Mouse (Mus musculus) heart, embryonic 16.5 days (tissue): ENCODE measurements around the gene Rmnd5a. TPM values are rescaled to one million over a fixed set of nuclear protein-coding genes. Genes with fewer than 3 reads are reported as not detected.
A peak's percentile ranks its signal among the peaks of the same experiment; 100 is the strongest.

Source experiments
- ATAC-seq: fragments of 200-750 bp; cut with Nextera tagmentation; replicated peaks from 2 replicates; pipeline ENCODE4 v1.8.0; 2017; ENCODE audit warnings: moderate number of reproducible peaks; ENCODE audit not compliant: insufficient read depth, low FRiP score; ENCODE audit errors: extremely low read depth
- H3K27ac ChIP-seq: fragments of 300-500 bp; sonication (generic); 2 replicates; pipeline ENCODE4 v1.5.1; 2014; ENCODE audit warnings: mild to moderate bottlenecking, low read length, control low read depth, moderate library complexity
- H3K27me3 ChIP-seq: fragments of 300-500 bp; sonication (generic); 2 replicates; pipeline ENCODE4 v1.6.1; 2014; ENCODE audit warnings: low read length, mixed read lengths; ENCODE audit not compliant: control insufficient read depth, insufficient read depth
- H3K36me3 ChIP-seq: fragments of 300-500 bp; sonication (generic); 2 replicates; pipeline ENCODE4 v1.6.1; 2014; ENCODE audit not compliant: control insufficient read depth, insufficient read depth
- H3K4me1 ChIP-seq: fragments of 300-500 bp; sonication (generic); 2 replicates; pipeline ENCODE4 v1.6.1; 2014; ENCODE audit warnings: low read length, mixed read lengths; ENCODE audit not compliant: control insufficient read depth, insufficient read depth
- H3K4me2 ChIP-seq: fragments of 300-500 bp; sonication (generic); 2 replicates; pipeline ENCODE4 v1.6.1; 2014; ENCODE audit warnings: low read depth, mild to moderate bottlenecking, control low read depth, low read length
- H3K4me3 ChIP-seq: fragments of 300-500 bp; sonication (generic); 2 replicates; pipeline ENCODE4 v1.5.1; 2014; ENCODE audit warnings: mild to moderate bottlenecking, control low read depth, low read length
- H3K9ac ChIP-seq: fragments of 300-500 bp; sonication (generic); 2 replicates; pipeline ENCODE4 v1.6.1; 2014; ENCODE audit warnings: low read length, control low read depth
- H3K9me3 ChIP-seq: fragments of 300-500 bp; sonication (generic); replicated peaks from 2 replicates; pipeline ENCODE4 v1.6.1; 2016; ENCODE audit warnings: low read length; ENCODE audit not compliant: control insufficient read depth
- WGBS: fragments of 180-500 bp; shearing (Covaris S2); extraction: QIAGEN DNeasy Blood & Tissue Kit; methylation state at CpG from one replicate; pipeline ENCODE4 v1.1.7; 2014; 5-methylcytosine and 5-hydroxymethylcytosine counted together
- polyA plus RNA-seq: library from polyadenylated mRNA; unstranded; fragments of >200 nt; fragmentation: Nextera tagmentation; extraction: Ambion mirVana; gene quantifications from 2 replicates; pipeline ENCODE4 v1.2.1, GENCODE M21; 2015

Gene Rmnd5a
- polyA plus RNA-seq, 1 experiment from 2014 or later: 14.5 TPM

- H3K27ac ChIP-seq: no peak overlapping the region
- H3K9me3 ChIP-seq: no peaks in the 10 kb centered on the region
- H3K27me3 ChIP-seq: no peaks in the 10 kb centered on the region
- no peak overlapping the region for H3K4me3 ChIP-seq
- no peak overlapping the region for H3K9ac ChIP-seq
- peaks cover 5% of the 10 kb centered on the region for H3K36me3 ChIP-seq
- WGBS: 91% methylated on average over 6 of the region's 6 CpGs
- H3K4me1 ChIP-seq: no peaks in the 10 kb centered on the region
- no peak for ATAC-seq
- H3K4me2 ChIP-seq: no peak overlapping the region
These were observed 14.8 kb downstream of the Rmnd5a start for GRCm38 (mm10) chr6:71425681-71426080.

DNA sequence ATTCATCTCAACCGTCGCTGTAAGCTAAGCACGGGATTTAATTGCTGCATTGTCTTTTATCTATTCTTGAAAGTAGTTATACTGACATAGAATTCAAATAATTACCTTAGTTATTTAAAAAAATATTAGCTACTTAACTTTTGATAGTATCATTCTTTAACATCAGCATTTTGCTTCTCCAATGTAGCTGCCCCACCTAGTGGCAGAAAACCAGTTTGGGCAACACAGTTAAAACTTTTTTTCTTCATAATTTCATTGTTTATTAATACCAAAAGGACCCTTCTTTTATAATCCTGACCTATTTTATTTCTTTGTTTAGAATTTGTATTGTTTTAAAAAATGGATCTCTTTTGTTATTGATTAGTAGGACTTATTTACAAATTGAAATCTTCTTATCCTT, 17.3 kb downstream of the Rmnd5a start:
- Histone ChIP-seq H3K27ac (no peak overlapping the region), H3K4me1 (no peaks in the 10 kb centered on the region), H3K4me3 (no peak overlapping the region), H3K36me3 (peaks cover 3% of the 10 kb centered on the region), H3K9me3 (no peaks in the 10 kb centered on the region), H3K9ac (no peak overlapping the region), H3K27me3 (no peaks in the 10 kb centered on the region), H3K4me2 (no peak overlapping the region)
- ATAC-seq: no peak
- whole genome bisulfite sequencing: 87% methylated on average over 3 of the region's 3 CpGs

DNA sequence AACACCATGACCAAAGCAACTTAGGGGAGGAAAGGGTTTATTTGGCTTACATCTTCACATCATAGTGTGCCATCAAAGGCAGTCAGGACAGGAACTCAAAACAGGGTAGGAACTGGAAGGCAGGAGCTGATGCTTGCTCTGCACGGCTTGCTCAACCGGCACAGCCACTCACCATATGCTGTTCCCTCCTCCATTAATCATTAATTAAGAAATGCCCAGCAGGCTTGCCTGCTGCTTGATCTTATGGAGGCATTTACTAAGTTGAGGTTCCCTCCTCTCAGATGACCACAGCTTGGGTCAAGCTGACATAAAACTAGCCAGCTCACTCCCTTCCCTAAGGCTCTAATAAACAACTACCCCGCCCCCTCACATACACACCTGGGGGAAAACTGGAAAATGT, 18.3 kb downstream of the Rmnd5a start:
- Histone ChIP-seq H3K9ac (no peak overlapping the region), H3K36me3 (no peaks in the 10 kb centered on the region), H3K27ac (no peak overlapping the region), H3K4me3 (no peak overlapping the region), H3K9me3 (no peaks in the 10 kb centered on the region), H3K27me3 (no peaks in the 10 kb centered on the region), H3K4me1 (no peaks in the 10 kb centered on the region), H3K4me2 (no peak overlapping the region)
- no peak for ATAC-seq
- WGBS: 84% methylated on average over 3 of the region's 3 CpGs

DNA sequence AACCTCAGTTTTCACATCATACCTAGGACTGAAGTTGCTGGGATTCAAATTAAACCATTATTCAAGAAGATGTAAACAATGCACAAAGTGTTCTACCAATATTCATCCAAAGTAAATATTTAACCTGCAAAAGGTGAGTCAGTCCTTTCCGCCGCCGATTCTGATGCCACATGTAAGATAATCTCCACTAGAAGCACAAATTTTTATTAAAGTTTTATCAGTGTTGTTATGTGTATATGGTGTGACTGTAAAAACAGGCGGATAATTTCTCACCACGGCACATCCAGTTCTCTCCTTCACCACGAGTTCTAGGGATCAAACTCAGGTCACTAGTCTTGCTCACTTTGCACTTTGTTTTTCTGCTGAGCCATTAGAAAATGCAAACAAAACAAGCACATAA, 19.6 kb downstream of the Rmnd5a start:
- Histone ChIP-seq H3K27me3 (no peaks in the 10 kb centered on the region), H3K4me3 (no peak overlapping the region), H3K9ac (no peak overlapping the region), H3K4me1 (no peaks in the 10 kb centered on the region), H3K27ac (no peak overlapping the region), H3K9me3 (no peaks in the 10 kb centered on the region), H3K4me2 (no peak overlapping the region), H3K36me3 (no peaks in the 10 kb centered on the region)
- 85% methylated on average over 6 of the region's 6 CpGs for WGBS
- no peak for ATAC-seq

DNA sequence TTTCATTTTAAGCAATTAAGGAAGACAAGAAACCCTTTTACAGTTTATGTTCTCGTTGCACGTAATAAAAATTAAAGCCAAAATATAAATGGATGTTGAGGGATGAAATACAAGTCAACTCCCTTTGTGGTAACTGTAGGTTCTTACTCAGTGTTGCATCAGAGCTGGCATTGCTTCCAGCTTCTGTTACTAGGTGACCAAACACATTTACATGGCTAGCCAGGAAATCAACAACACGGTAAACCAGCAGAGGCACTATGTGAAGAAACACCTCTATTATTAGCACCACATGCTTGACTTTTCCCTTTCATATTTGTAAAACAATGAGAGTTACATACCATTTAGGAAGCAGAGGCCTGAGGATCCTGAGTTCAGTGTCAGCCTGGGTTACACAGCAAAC, 21.6 kb downstream of the Rmnd5a start:
- Histone ChIP-seq H3K36me3 (no peaks in the 10 kb centered on the region), H3K27me3 (no peaks in the 10 kb centered on the region), H3K9me3 (no peaks in the 10 kb centered on the region), H3K4me3 (no peak overlapping the region), H3K4me2 (no peak overlapping the region), H3K27ac (peak overlapping the region; percentile 56), H3K4me1 (peaks cover 3% of the 10 kb centered on the region), H3K9ac (no peak overlapping the region)
- WGBS: 71% methylated on average over 3 of the region's 3 CpGs
- ATAC-seq: no peak

DNA sequence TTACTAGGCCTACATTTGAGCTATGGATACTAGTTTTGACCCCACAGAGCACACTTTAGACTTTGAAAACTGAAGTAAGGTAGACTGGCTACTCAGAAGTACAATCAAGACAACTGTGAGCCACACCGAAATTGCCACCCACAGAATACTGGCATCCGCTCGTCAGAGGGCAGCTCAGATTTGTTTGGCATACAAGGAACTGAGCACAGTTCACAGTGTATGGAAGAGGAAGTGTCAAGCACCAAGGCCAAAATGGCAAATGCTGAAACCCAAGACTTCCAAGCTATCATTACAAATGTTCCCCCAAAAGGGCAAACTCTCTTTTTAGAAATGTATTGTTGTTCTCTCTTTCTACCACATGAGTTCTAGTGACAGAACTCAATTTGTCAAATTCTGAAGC, 25.0 kb downstream of the Rmnd5a start:
- 83% methylated on average over 3 of the region's 3 CpGs for WGBS
- Histone ChIP-seq H3K9ac (no peak overlapping the region), H3K27me3 (no peaks in the 10 kb centered on the region), H3K4me1 (peaks cover 3% of the 10 kb centered on the region), H3K36me3 (peaks cover 7% of the 10 kb centered on the region), H3K4me3 (no peak overlapping the region), H3K27ac (no peak overlapping the region), H3K4me2 (no peak overlapping the region), H3K9me3 (no peaks in the 10 kb centered on the region)
- ATAC-seq: no peak

GRCm38 (mm10) chr6:71414624-71415023, 25.8 kb downstream of the Rmnd5a start:
- H3K4me1 ChIP-seq: peaks cover 3% of the 10 kb centered on the region
- peaks cover 7% of the 10 kb centered on the region for H3K36me3 ChIP-seq
- ATAC-seq: no peak
- H3K9ac ChIP-seq: no peak overlapping the region
- H3K4me3 ChIP-seq: no peak overlapping the region
- no peaks in the 10 kb centered on the region for H3K27me3 ChIP-seq
- H3K4me2 ChIP-seq: no peak overlapping the region
- WGBS: 45% methylated on average over 4 of the region's 4 CpGs
- no peak overlapping the region for H3K27ac ChIP-seq
- no peaks in the 10 kb centered on the region for H3K9me3 ChIP-seq

- Histone ChIP-seq H3K4me2 (no peak overlapping the region), H3K27ac (no peak overlapping the region), H3K9me3 (no peaks in the 10 kb centered on the region), H3K36me3 (peaks cover 11% of the 10 kb centered on the region), H3K4me1 (peaks cover 13% of the 10 kb centered on the region), H3K9ac (no peak overlapping the region), H3K4me3 (no peak overlapping the region), H3K27me3 (no peaks in the 10 kb centered on the region)
- ATAC-seq: no peak
- 77% methylated on average over 4 of the region's 4 CpGs for WGBS
These were observed 41.4 kb downstream of the Rmnd5a start for GRCm38 (mm10) chr6:71398829-71399609.

DNA sequence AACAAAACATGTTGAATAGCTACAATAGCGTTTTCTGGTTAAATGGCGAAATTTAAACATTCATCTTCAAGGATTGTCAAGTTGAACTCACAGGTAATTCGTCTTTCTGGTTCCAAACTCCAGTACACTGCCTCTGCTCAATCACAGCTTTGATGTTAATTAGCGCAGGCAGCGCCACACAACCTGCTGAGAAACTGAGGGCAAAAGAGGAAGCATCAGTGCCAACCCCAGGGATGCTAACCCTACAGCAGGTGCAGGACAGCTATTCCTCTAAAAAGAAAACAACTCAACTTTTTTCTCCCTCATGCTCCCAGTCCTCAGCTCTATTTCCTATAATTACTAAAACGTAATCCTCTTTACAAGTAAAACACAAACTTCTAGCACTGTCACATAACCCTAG, 43.7 kb downstream of the Rmnd5a start:
- Histone ChIP-seq H3K4me3 (no peak overlapping the region), H3K9me3 (no peaks in the 10 kb centered on the region), H3K9ac (no peak overlapping the region), H3K27ac (no peak overlapping the region), H3K36me3 (peaks cover 21% of the 10 kb centered on the region), H3K4me1 (peaks cover 13% of the 10 kb centered on the region), H3K27me3 (no peaks in the 10 kb centered on the region), H3K4me2 (no peak overlapping the region)
- 92% methylated on average over 6 of the region's 6 CpGs for WGBS
- ATAC-seq: no peak
